Mouse (Mus musculus) spleen, adult 2 months (tissue): ENCODE measurements around the gene Exosc1.

Experiments used
- CTCF ChIP-seq: fragments of 200-500 bp; IDR thresholded peaks from 2 replicates; pipeline ENCODE4 v1.5.1; 2011; ENCODE audit warnings: mild to moderate bottlenecking, inconsistent platforms; ENCODE audit not compliant: insufficient read depth, insufficient read length, insufficient replicate concordance; ENCODE audit errors: extremely low read depth
- POLR2A ChIP-seq: fragments of 200-500 bp; IDR thresholded peaks from 2 replicates; pipeline ENCODE4 v1.6.1; 2011; ENCODE audit warnings: low read depth, low read length, inconsistent platforms

- TF ChIP-seq POLR2A (no peak), CTCF (no peak)
Observed at GRCm38 (mm10) chr19:41980422-41980818, 47.2 kb upstream of the Exosc1 start.
